Mouse (Mus musculus): ENCODE measurements at regions not wholly inside any gene's neighbourhood (a gene's known extent, or its start where the extent isn't known, plus 50 kb on each side); places are given as distances from the start of the nearest gene placed in this dataset.

GRCm38 (mm10) chr5:112182775-112183174 is 69.5 kb downstream of the Cryba4 start:
- TF ChIP-seq CTCF (IDR thresholded peaks at IDR 0.05; ENCODE audit: extremely low read depth, insufficient read length, insufficient replicate concordance, low read depth, low read length): no peak
- TF ChIP-seq POLR2A (IDR thresholded peaks at IDR 0.05; ENCODE audit: low read depth, low read length): no peak

All from small intestine, adult 2 months (tissue).